Mouse (Mus musculus) spleen, postnatal 36 days (tissue): ENCODE results near the gene 4833420G17Rik.
"Not testable (repeated sequence)": the region's sequence is repeated elsewhere in the genome, so short reads cannot be mapped to it uniquely, and the experiment has no call there.

Experiments used
- DNase-seq, 2 experiments: peaks; one replicate each; pipeline ENCODE4 v3.0.0; 2022; ENCODE audit warnings: low spot score in 2 of 2, mixed read lengths in 1 of 2

4833420G17Rik gene

DNA sequence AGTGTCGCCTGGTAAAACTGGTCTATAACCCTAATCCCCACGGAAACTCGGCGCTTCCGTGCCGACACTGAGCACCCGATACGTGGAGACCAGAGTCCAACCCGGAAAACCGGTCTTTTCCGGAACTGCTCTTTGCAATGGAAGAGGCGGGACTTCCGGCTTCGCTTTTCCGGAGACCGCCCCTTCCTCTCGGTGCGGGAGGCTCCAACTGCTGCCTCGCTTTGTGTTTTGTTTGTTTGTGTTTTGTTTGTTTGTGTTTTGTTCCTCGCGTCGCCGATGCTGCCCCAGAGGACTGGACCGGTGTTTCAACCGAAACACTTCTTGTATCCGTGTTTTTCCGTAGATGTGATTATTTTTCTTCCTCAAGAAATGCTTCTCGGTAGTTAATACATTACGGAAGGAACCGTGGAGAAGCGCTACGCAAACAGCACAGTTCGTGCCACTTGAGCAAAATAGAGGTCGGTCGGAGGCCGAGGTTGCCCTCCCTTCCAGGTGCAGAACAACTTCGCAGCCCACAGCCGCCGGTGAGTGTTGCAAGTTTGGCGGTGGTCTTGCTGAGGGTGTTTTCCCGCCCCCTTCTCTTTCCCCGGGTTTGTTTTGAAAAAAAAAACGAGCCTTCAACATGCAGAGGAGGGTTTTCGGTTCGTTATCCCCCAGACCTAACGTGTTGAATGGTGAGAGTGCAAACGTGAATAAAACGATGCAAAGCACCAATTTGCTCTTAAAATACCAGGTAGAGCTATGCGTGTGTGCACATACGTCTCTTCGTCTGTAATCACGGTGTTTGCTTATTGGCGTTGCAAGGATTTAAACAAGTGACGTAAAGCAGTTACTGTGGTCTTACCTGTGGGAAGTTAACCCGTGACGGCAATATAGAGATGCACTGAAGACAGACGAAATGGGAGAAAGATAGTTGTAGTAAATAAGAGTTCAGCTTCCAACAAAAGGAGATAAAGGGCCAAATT lies at the start of gene 4833420G17Rik:
TSS of gene 4833420G17Rik (plus strand) at position 173 of the 965 bp plus-strand sequence.
- DNase-seq = peak; percentile 87 to 90

DNA sequence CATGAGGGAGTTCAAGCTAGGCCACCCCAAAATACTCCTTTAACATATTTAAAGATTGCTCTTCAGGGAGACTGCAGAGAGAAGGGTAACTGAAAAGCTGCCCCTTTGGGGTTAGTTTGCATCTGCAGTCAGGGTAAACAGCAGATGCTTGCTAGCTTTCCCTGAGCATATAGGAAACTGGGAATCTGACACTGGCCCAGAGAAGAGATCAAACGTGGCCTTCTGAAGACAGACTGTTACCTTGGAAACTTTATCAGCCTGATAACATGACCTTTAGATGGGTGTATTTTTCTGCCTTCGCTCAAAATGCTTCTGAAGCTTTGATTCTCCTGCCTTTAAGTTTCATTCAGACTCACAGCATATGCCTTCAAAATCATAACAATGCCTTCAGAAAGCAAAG lies 49.5 kb upstream of the 4833420G17Rik start:
- DNase-seq = no peak

DNA sequence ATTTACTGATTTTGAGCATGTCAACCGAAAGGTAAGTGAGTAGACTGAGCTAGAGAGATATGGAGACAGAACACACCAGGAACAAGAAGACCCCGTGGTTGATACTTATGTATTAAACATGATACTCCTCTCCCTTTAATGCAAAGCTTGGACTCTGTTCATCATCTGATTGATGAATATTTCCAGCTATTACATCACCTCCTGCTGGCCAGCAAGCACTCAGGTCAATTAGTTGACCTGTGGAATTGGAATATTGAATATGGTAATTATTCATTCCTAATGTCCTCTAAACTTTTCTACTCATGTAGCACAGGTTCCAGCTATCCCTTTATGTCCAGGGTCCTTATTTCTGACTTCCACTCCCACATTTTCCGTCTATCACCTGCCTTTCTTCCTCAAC lies 44.1 kb upstream of the 4833420G17Rik start:
- DNase-seq = no peak

GRCm38 (mm10) chr13:119430164-119430563 lies 32.4 kb upstream of the 4833420G17Rik start:
- DNase-seq = no peak

DNA sequence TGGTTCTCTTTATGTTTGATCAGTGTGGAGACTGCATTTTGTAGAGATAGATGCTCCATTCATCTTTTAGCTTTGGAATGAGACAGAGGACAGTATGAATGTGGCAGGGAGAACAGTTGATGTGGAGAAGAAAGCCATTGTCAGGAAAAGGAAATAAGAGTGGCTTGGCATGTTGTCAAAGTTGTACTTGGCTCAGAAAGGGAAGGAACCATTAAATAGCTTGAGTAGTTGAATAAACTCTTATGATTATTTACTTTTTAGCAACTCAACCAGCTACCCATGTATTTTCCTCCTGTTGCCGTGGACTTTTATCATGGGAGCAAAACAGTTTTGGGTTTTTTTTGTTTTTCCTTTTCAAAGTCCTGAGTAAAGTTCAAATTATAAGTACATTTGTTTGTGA lies 30.5 kb upstream of the 4833420G17Rik start:
- DNase-seq = no peak

DNA sequence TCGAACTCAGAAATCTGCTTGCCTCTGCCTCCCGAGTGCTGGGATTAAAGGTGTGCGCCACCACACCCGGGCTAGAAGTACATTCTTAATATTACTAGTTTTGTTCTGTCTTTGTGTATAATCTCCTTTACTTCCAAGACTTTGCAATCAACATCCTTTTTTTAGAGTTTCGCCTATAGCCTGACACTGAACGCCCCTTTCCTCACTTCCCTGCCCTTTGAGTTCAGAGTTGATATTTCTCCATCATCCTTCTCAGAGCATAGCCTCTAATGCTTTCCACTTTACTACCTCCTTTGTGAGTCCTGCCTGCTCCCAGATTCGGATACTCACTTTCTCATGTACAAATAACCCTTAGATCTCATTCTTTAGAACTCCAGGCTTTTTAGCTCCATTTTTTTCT lies 28.2 kb upstream of the 4833420G17Rik start:
- DNase-seq = no peak

- no peak for DNase-seq
These were observed 20.3 kb upstream of the 4833420G17Rik start for GRCm38 (mm10) chr13:119442244-119442643.

- no peak for DNase-seq
These were observed 9.0 kb upstream of the 4833420G17Rik start for GRCm38 (mm10) chr13:119453563-119453962.

- no peak for DNase-seq
These were observed 7.5 kb upstream of the 4833420G17Rik start for GRCm38 (mm10) chr13:119455082-119455481.

- DNase-seq = no peak
These were observed 6.2 kb upstream of the 4833420G17Rik start for GRCm38 (mm10) chr13:119456342-119456741.

DNA sequence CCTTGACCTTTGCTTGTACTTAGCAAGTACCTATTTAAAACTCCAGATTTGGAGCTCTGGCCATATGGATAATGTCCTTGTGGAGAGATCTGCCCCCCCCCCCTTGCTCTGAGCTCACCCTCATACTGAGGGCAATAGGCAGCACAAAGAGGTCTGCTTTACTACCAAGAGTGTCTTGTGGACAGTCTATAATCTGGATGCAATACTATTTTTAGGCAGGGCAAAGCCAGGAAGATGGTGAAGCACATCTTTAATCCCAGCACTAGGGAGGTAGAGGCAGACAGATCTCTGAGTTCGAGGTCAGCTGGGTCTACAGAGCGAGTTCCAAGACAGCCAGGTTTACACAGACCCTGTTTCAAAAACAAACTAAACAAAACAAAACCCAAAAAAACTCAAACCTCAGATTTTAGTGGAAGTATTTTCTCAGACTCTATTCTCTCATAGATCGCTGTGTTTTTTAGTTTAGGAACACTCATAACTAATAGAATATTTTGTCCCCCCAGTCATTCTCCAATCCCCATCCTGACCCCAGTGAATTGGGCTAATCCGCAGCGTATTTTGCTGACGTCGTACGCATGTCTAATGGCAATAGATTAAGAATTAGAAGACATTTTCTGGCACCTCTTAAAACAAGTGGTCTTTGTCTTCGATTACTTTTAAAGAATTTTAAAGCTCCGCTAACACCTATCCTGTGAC lies 520 bp upstream of the 4833420G17Rik start:
- DNase-seq = no peak

GRCm38 (mm10) chr13:119476631-119477030 lies 14.1 kb downstream of the 4833420G17Rik start:
- no peak for DNase-seq

DNA sequence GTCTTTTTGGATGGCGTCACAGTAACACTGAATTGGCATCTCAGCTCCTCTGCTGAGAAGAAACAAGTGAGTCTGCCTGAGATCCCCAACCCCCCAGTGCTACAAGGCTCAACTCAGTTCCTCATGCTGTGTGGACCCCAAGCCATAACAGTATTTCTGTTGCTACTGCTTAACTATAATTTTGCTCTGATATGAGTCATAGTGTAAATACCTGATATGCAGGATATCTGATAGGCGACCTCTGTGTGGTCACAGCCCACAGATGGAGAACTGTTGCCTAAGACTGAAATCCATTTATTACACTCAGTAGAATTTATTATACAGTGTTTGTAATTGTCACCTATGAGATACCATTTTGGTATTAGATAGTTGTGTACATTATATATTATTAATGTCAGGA lies 15.2 kb downstream of the 4833420G17Rik start:
- DNase-seq = no peak

DNA sequence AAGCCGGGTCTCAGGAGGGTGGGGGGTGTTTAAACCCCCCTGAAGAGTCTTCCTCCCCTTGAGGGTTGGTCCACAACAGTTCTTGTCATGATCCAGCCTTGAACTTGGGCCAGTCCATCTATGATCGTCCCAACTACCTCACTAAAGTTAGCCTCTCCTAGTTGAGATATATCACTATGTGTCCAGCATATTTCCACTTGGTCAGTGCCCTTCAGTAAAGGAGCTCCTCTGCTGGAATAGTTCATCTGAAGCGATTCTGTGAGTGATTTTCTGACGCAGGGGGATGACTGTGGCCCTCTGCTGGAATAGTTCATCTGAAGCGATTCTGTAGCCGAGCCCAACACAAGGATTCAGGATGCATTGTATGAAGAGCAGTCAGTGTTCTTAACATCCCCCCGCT lies 24.8 kb downstream of the 4833420G17Rik start:
- no peak for DNase-seq

DNA sequence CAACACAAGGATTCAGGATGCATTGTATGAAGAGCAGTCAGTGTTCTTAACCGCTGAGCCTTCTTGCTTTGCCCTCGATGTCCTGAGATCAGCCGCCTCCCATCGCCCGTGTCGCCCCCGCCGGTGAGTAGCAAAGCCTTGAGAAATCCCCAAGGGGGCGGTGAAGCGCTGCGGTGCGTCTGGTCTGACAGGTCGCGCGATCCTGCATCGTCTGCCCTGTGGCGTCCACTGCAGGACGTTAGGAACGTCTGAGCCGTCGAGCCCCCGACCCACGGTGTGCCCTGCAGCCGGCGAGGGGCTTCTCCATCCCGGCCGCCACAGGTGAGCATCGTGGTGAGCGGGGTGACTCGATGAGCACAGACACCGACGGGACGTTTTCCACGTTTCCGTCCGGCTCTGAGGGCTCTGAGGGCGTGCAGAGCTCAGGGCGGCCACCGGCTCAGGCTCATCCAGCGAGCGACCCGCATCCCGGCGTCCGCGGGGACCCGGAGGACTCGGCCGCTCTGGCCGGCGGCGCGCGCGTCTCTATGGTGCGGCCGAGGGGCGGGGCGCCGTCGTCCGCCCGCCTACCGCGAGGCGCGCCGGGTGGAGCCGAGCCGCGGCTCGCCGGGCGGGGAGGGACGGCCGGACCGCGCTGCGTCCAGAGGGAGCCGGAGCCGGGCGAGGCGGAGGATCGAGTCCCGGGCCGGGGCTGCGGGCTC lies 25.5 kb downstream of the 4833420G17Rik start, which contains the start of the genes Tmem267 and 3110070M22Rik:
TSS of gene Tmem267 (plus strand) at position 160 of the 701 bp plus-strand sequence.
TSS of gene 3110070M22Rik (minus strand) at position 504 of the 701 bp plus-strand sequence.
- DNase-seq = peak; percentile 80 to 81

GRCm38 (mm10) chr13:119492083-119492482 lies 29.5 kb downstream of the 4833420G17Rik start:
- DNase-seq = not testable (repeated sequence)

DNA sequence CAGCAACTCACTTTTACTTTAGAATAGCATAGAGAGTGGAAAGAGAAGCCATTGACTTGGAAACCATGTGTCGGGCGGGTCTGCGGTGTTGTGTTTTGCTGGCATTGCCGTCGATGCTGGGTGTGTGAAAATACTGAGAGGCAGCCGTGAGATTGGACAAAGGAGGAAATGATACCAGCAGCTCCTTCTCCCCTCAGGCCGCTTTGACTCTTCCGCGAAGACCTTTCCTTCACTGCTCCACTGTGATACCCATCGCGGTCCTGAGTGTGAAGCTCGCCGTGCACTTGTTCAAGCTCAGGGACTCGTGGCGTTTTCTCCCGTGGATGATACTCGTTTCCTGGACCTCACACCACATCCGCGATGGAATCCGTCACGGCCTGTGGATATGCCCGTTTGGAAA lies 32.4 kb downstream of the 4833420G17Rik start:
- DNase-seq = not testable (repeated sequence)
